Mouse (Mus musculus) right cerebral cortex, postnatal 4 days (tissue): ENCODE data around the gene Mapkap1.

Source experiments
- DNase-seq: peaks from one replicate; pipeline ENCODE4 v3.0.0-alpha.2; 2022

Gene Mapkap1

GRCm38 (mm10) chr2:34592361-34592960 is 185.9 kb downstream of the Mapkap1 start:
- DNase-seq, result no peak

- DNase-seq, result no peak
These were observed 187.4 kb downstream of the Mapkap1 start for GRCm38 (mm10) chr2:34594001-34594400.

- DNase-seq, result no peak
These were observed 193.2 kb downstream of the Mapkap1 start for GRCm38 (mm10) chr2:34599606-34600255.

GRCm38 (mm10) chr2:34600734-34601133 is 194.2 kb downstream of the Mapkap1 start:
- no peak for DNase-seq

- no peak for DNase-seq
These were observed 195.6 kb downstream of the Mapkap1 start for GRCm38 (mm10) chr2:34602111-34602541.

GRCm38 (mm10) chr2:34602896-34603295 is 196.3 kb downstream of the Mapkap1 start:
- no peak for DNase-seq

GRCm38 (mm10) chr2:34603653-34604214 is 197.2 kb downstream of the Mapkap1 start:
- DNase-seq, result no peak

GRCm38 (mm10) chr2:34605040-34605439 is 198.5 kb downstream of the Mapkap1 start:
- DNase-seq, result no peak

- DNase-seq, result no peak
These were observed 202.3 kb downstream of the Mapkap1 start for GRCm38 (mm10) chr2:34608917-34609316.

- no peak for DNase-seq
These were observed 202.9 kb downstream of the Mapkap1 start for GRCm38 (mm10) chr2:34609516-34609915.

GRCm38 (mm10) chr2:34620778-34621415 is 214.3 kb downstream of the Mapkap1 start:
- DNase-seq, result no peak

GRCm38 (mm10) chr2:34621485-34621884 is 214.9 kb downstream of the Mapkap1 start:
- DNase-seq, result no peak

- DNase-seq, result no peak
These were observed 215.9 kb downstream of the Mapkap1 start for GRCm38 (mm10) chr2:34622518-34622917.

- DNase-seq, result no peak
These were observed 216.6 kb downstream of the Mapkap1 start for GRCm38 (mm10) chr2:34623181-34623580.

GRCm38 (mm10) chr2:34624076-34624475 is 217.5 kb downstream of the Mapkap1 start:
- no peak for DNase-seq

GRCm38 (mm10) chr2:34627328-34628226 is 221.0 kb downstream of the Mapkap1 start:
- no peak for DNase-seq

GRCm38 (mm10) chr2:34628903-34629540 is 222.5 kb downstream of the Mapkap1 start:
- DNase-seq, result no peak

GRCm38 (mm10) chr2:34629758-34630157 is 223.2 kb downstream of the Mapkap1 start:
- DNase-seq, result no peak

- DNase-seq, result no peak
These were observed 223.9 kb downstream of the Mapkap1 start for GRCm38 (mm10) chr2:34630445-34630844.

- no peak for DNase-seq
These were observed 225.5 kb downstream of the Mapkap1 start for GRCm38 (mm10) chr2:34632051-34632450.

- no peak for DNase-seq
These were observed 228.9 kb downstream of the Mapkap1 start for GRCm38 (mm10) chr2:34635249-34636165.
